Mouse (Mus musculus): ENCODE results near the gene AU041133. TPM values are rescaled to one million over a fixed set of nuclear protein-coding genes. Genes with fewer than 3 reads are reported as not detected.
A peak's percentile ranks its signal among the peaks of the same experiment; 100 is the strongest.
"Not testable (repeated sequence)": the region's sequence is repeated elsewhere in the genome, so short reads cannot be mapped to it uniquely, and the experiment has no call there.

AU041133 gene
- 7.3 and 8.1 TPM in 2 replicates for polyA plus RNA-seq (2014; fragmentation: Nextera tagmentation; extraction: Ambion mirVana)

GRCm38 (mm10) chr10:82127850-82128401 is at the start of gene AU041133:
TSS of gene AU041133 (plus strand) at chr10:82128013.
- DNase-seq (ENCODE audit: low spot score) (peak; percentile 91), ATAC-seq (replicated peaks; ENCODE audit: low FRiP score, low TSS enrichment, low read depth) (peak; percentile 100)
- Histone ChIP-seq H3K27me3 (replicated peaks; ENCODE audit: control insufficient read depth, insufficient read depth, low read length) (no peaks in the 10 kb centered on the region), H3K4me3 (ENCODE audit: low read depth, low read length) (peak within 1 kb of the TSS; percentile 48), H3K4me1 (replicated peaks; ENCODE audit: control insufficient read depth, insufficient read depth, low read length) (0 out of 2 replicates have a peak, but pooled peaks cover 3% of the 10 kb centered on the region), H3K9me3 (ENCODE audit: control insufficient read depth, low read length) (peaks cover 30% of the 10 kb centered on the region), H3K27ac (ENCODE audit: low read depth) (peak within 1 kb of the TSS; percentile 29), H3K36me3 (ENCODE audit: control insufficient read depth, insufficient read depth, low read length) (no peaks in the 10 kb centered on the region), H3K4me2 (ENCODE audit: low read length) (peak within 1 kb of the TSS; percentile 56), H3K9ac (ENCODE audit: low read length) (peak within 1 kb of the TSS; percentile 45)
- 4% methylated on average over 41 of the region's 41 CpGs for WGBS

GRCm38 (mm10) chr10:82082728-82083621 is 44.8 kb upstream of the AU041133 start, which contains the start of gene BC024063:
TSS of gene BC024063 (plus strand) at chr10:82083353.
- not testable (repeated sequence) for H3K27me3 ChIP-seq (replicated peaks; ENCODE audit: control insufficient read depth, insufficient read depth, low read length); H3K9me3 ChIP-seq (ENCODE audit: control insufficient read depth, low read length); H3K4me1 ChIP-seq (replicated peaks; ENCODE audit: control insufficient read depth, insufficient read depth, low read length); H3K36me3 ChIP-seq (ENCODE audit: control insufficient read depth, insufficient read depth, low read length)
- DNase-seq (ENCODE audit: low spot score) (peak; percentile 88), ATAC-seq (replicated peaks; ENCODE audit: low FRiP score, low TSS enrichment, low read depth) (peak; percentile 99)
- H3K27ac ChIP-seq (ENCODE audit: low read depth) = peak within 1 kb of the TSS; percentile 83
- WGBS = 16% methylated on average over 42 of the region's 42 CpGs
- H3K4me3 ChIP-seq (ENCODE audit: low read depth, low read length) = peak within 1 kb of the TSS; percentile 49
- peak within 1 kb of the TSS; percentile 56; the same call in 1 of the 2 replicates for H3K9ac ChIP-seq (ENCODE audit: low read length)
- peak within 1 kb of the TSS; percentile 46 for H3K4me2 ChIP-seq (ENCODE audit: low read length)

GRCm38 (mm10) chr10:82083622-82083971 is 44.2 kb upstream of the AU041133 start:
- peak overlapping the region; percentile 46 for H3K4me2 ChIP-seq (ENCODE audit: low read length)
- ATAC-seq (replicated peaks; ENCODE audit: low FRiP score, low TSS enrichment, low read depth); H3K27me3 ChIP-seq (replicated peaks; ENCODE audit: control insufficient read depth, insufficient read depth, low read length); DNase-seq (ENCODE audit: low spot score); H3K27ac ChIP-seq (ENCODE audit: low read depth); H3K36me3 ChIP-seq (ENCODE audit: control insufficient read depth, insufficient read depth, low read length); H3K4me1 ChIP-seq (replicated peaks; ENCODE audit: control insufficient read depth, insufficient read depth, low read length); H3K9me3 ChIP-seq (ENCODE audit: control insufficient read depth, low read length): not testable (repeated sequence)
- H3K9ac ChIP-seq (ENCODE audit: low read length) = peak overlapping the region; percentile 56; the same call in 1 of the 2 replicates
- WGBS = 24% methylated on average over 11 of the region's 14 CpGs
- H3K4me3 ChIP-seq (ENCODE audit: low read depth, low read length) = peak overlapping the region; percentile 49

GRCm38 (mm10) chr10:82117206-82117605 is 10.6 kb upstream of the AU041133 start:
- WGBS = 85% methylated on average over 3 of the region's 3 CpGs
- no peak overlapping the region for H3K4me2 ChIP-seq (ENCODE audit: low read length)
- ATAC-seq (replicated peaks; ENCODE audit: low FRiP score, low TSS enrichment, low read depth) = no peak
- DNase-seq (ENCODE audit: low spot score) = no peak
- H3K4me3 ChIP-seq (ENCODE audit: low read depth, low read length) = no peak overlapping the region
- H3K9ac ChIP-seq (ENCODE audit: low read length) = no peak overlapping the region
- no peak overlapping the region for H3K27ac ChIP-seq (ENCODE audit: low read depth)
- H3K27me3 ChIP-seq (replicated peaks; ENCODE audit: control insufficient read depth, insufficient read depth, low read length) = no peaks in the 10 kb centered on the region
- H3K4me1 ChIP-seq (replicated peaks; ENCODE audit: control insufficient read depth, insufficient read depth, low read length) = no peaks in the 10 kb centered on the region
- peaks cover 14% of the 10 kb centered on the region; the same call in 1 of the 2 replicates for H3K9me3 ChIP-seq (ENCODE audit: control insufficient read depth, low read length)
- H3K36me3 ChIP-seq (ENCODE audit: control insufficient read depth, insufficient read depth, low read length) = no peaks in the 10 kb centered on the region

- no peak for DNase-seq (ENCODE audit: low spot score)
- WGBS = 90% methylated on average over 1 of the region's 1 CpGs
These were observed 17.5 kb downstream of the AU041133 start for GRCm38 (mm10) chr10:82145282-82145681.

GRCm38 (mm10) chr10:82147571-82147970 is 19.8 kb downstream of the AU041133 start:
- no peak overlapping the region for H3K27ac ChIP-seq (ENCODE audit: low read depth)
- H3K36me3 ChIP-seq (ENCODE audit: control insufficient read depth, insufficient read depth, low read length) = peaks cover 59% of the 10 kb centered on the region
- peaks cover 51% of the 10 kb centered on the region for H3K9me3 ChIP-seq (ENCODE audit: control insufficient read depth, low read length)
- no peaks in the 10 kb centered on the region for H3K4me1 ChIP-seq (replicated peaks; ENCODE audit: control insufficient read depth, insufficient read depth, low read length)
- DNase-seq (ENCODE audit: low spot score) = no peak
- ATAC-seq (replicated peaks; ENCODE audit: low FRiP score, low TSS enrichment, low read depth) = no peak
- H3K4me3 ChIP-seq (ENCODE audit: low read depth, low read length) = no peak overlapping the region
- 81% methylated on average over 4 of the region's 4 CpGs for WGBS
- H3K4me2 ChIP-seq (ENCODE audit: low read length) = no peak overlapping the region
- H3K9ac ChIP-seq (ENCODE audit: low read length) = no peak overlapping the region
- H3K27me3 ChIP-seq (replicated peaks; ENCODE audit: control insufficient read depth, insufficient read depth, low read length) = no peaks in the 10 kb centered on the region

More at GRCm38 (mm10) chr10:82145282-82145681, 17.5 kb downstream of the AU041133 start:
- Histone ChIP-seq H3K4me1 (replicated peaks; ENCODE audit: control insufficient read depth, insufficient read depth, low read length) (no peaks in the 10 kb centered on the region), H3K9ac (ENCODE audit: low read length) (no peak overlapping the region), H3K4me2 (ENCODE audit: low read length) (no peak overlapping the region), H3K36me3 (ENCODE audit: control insufficient read depth, insufficient read depth, low read length) (peaks cover 43% of the 10 kb centered on the region), H3K4me3 (ENCODE audit: low read depth, low read length) (no peak overlapping the region), H3K9me3 (ENCODE audit: control insufficient read depth, low read length) (peaks cover 32% of the 10 kb centered on the region), H3K27me3 (replicated peaks; ENCODE audit: control insufficient read depth, insufficient read depth, low read length) (no peaks in the 10 kb centered on the region), H3K27ac (ENCODE audit: low read depth) (no peak overlapping the region)
- ATAC-seq (replicated peaks; ENCODE audit: low FRiP score, low TSS enrichment, low read depth) = no peak

GRCm38 (mm10) chr10:82167777-82168176 is 40.0 kb downstream of the AU041133 start:
- no peak for ATAC-seq (replicated peaks; ENCODE audit: low FRiP score, low TSS enrichment, low read depth)
- peaks cover 6% of the 10 kb centered on the region; the same call in 1 of the 2 replicates for H3K9me3 ChIP-seq (ENCODE audit: control insufficient read depth, low read length)
- 78% methylated on average over 3 of the region's 3 CpGs for WGBS
- no peaks in the 10 kb centered on the region for H3K4me1 ChIP-seq (replicated peaks; ENCODE audit: control insufficient read depth, insufficient read depth, low read length)
- no peak overlapping the region for H3K9ac ChIP-seq (ENCODE audit: low read length)
- DNase-seq (ENCODE audit: low spot score) = no peak
- H3K27me3 ChIP-seq (replicated peaks; ENCODE audit: control insufficient read depth, insufficient read depth, low read length) = no peaks in the 10 kb centered on the region
- H3K36me3 ChIP-seq (ENCODE audit: control insufficient read depth, insufficient read depth, low read length) = no peaks in the 10 kb centered on the region
- H3K4me3 ChIP-seq (ENCODE audit: low read depth, low read length) = no peak overlapping the region
- no peak overlapping the region for H3K4me2 ChIP-seq (ENCODE audit: low read length)
- no peak overlapping the region for H3K27ac ChIP-seq (ENCODE audit: low read depth)

GRCm38 (mm10) chr10:82169776-82170175 is 42.0 kb downstream of the AU041133 start:
- ATAC-seq (replicated peaks; ENCODE audit: low FRiP score, low TSS enrichment, low read depth) (no peak), DNase-seq (ENCODE audit: low spot score) (no peak)
- H3K36me3 ChIP-seq (ENCODE audit: control insufficient read depth, insufficient read depth, low read length) = no peaks in the 10 kb centered on the region
- no peak overlapping the region for H3K4me3 ChIP-seq (ENCODE audit: low read depth, low read length)
- no peak overlapping the region for H3K9ac ChIP-seq (ENCODE audit: low read length)
- H3K27ac ChIP-seq (ENCODE audit: low read depth) = no peak overlapping the region
- H3K4me2 ChIP-seq (ENCODE audit: low read length) = no peak overlapping the region
- no peaks in the 10 kb centered on the region for H3K4me1 ChIP-seq (replicated peaks; ENCODE audit: control insufficient read depth, insufficient read depth, low read length)
- H3K27me3 ChIP-seq (replicated peaks; ENCODE audit: control insufficient read depth, insufficient read depth, low read length) = no peaks in the 10 kb centered on the region
- no peaks in the 10 kb centered on the region for H3K9me3 ChIP-seq (ENCODE audit: control insufficient read depth, low read length)
- 78% methylated on average over 2 of the region's 2 CpGs for WGBS

Data from intestine, embryonic 14.5 days (tissue).